Mouse (Mus musculus): ENCODE measurements at regions not wholly inside any gene's neighbourhood (a gene's known extent, or its start where the extent isn't known, plus 50 kb on each side); places are given as distances from the start of the nearest gene placed in this dataset.
A peak's percentile ranks its signal among the peaks of the same experiment; 100 is the strongest.

- no peak for TF ChIP-seq POLR2A (IDR thresholded peaks at IDR 0.05; ENCODE audit: borderline replicate concordance, extremely low read depth, insufficient read depth, insufficient read length, poor library complexity, severe bottlenecking)
- no peak for TF ChIP-seq CTCF (IDR thresholded peaks at IDR 0.05; ENCODE audit: borderline replicate concordance, extremely low read depth, insufficient read depth, insufficient read length)
These were observed 265.6 kb downstream of the Gm49356 start for GRCm38 (mm10) chr15:59154407-59155288.

DNA sequence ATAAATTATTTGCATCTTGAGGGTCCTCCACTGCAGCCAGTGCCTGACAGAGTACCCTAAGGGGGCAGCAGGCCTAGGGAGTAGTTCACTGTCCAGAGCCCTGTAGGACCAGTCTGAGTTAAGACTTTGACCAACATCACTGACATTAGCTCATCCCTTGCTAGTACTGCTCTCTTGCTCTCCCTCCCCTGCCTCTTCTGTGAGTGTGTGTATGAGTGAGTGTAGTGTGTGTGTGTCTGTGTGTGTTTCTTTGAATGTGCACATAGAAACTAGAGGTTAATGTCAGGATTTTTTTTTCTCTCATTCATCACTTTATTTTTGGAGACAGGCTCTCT lies 266.2 kb downstream of the Gm49356 start:
- no peak for TF ChIP-seq POLR2A (IDR thresholded peaks at IDR 0.05; ENCODE audit: borderline replicate concordance, extremely low read depth, insufficient read depth, insufficient read length, poor library complexity, severe bottlenecking)
- no peak for TF ChIP-seq CTCF (IDR thresholded peaks at IDR 0.05; ENCODE audit: borderline replicate concordance, extremely low read depth, insufficient read depth, insufficient read length)
- no peak for DNase-seq (ENCODE audit: low read depth)

More at GRCm38 (mm10) chr15:59154407-59155288, 265.6 kb downstream of the Gm49356 start:
- DNase-seq (ENCODE audit: low read depth): peak; percentile 94

DNA sequence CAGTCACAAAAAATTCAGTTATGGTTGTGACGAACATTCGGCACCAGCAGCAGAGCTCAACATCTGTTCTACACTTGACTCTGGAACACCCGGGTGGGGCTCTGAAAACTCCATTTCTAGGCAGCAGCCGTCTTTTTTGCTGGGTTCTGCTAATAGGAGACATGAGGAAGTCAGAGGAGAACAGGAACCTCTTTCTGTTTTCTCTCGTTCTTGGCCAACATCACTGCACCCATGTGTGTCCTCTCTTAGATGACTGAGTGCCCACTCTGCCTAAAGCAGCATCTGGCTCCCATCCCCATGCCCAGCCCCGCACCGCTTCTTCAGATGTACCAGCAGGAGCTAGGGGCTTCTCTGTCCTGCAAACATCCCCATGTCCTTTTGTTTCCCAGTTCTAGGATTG lies 267.2 kb downstream of the Gm49356 start:
- no peak for TF ChIP-seq POLR2A (IDR thresholded peaks at IDR 0.05; ENCODE audit: borderline replicate concordance, extremely low read depth, insufficient read depth, insufficient read length, poor library complexity, severe bottlenecking)
- no peak for TF ChIP-seq CTCF (IDR thresholded peaks at IDR 0.05; ENCODE audit: borderline replicate concordance, extremely low read depth, insufficient read depth, insufficient read length)
- DNase-seq (ENCODE audit: low read depth): no peak

- TF ChIP-seq POLR2A (IDR thresholded peaks at IDR 0.05; ENCODE audit: borderline replicate concordance, extremely low read depth, insufficient read depth, insufficient read length, poor library complexity, severe bottlenecking) (no peak), CTCF (IDR thresholded peaks at IDR 0.05; ENCODE audit: borderline replicate concordance, extremely low read depth, insufficient read depth, insufficient read length) (no peak)
- DNase-seq (ENCODE audit: low read depth): no peak
These were observed 269.7 kb downstream of the Gm49356 start for GRCm38 (mm10) chr15:59158760-59159159.

- DNase-seq (ENCODE audit: low read depth): no peak
- no peak for TF ChIP-seq CTCF (IDR thresholded peaks at IDR 0.05; ENCODE audit: borderline replicate concordance, extremely low read depth, insufficient read depth, insufficient read length)
- no peak for TF ChIP-seq POLR2A (IDR thresholded peaks at IDR 0.05; ENCODE audit: borderline replicate concordance, extremely low read depth, insufficient read depth, insufficient read length, poor library complexity, severe bottlenecking)
These were observed 272.1 kb downstream of the Gm49356 start for GRCm38 (mm10) chr15:59160931-59161920.

- TF ChIP-seq CTCF (IDR thresholded peaks at IDR 0.05; ENCODE audit: borderline replicate concordance, extremely low read depth, insufficient read depth, insufficient read length) (no peak), POLR2A (IDR thresholded peaks at IDR 0.05; ENCODE audit: borderline replicate concordance, extremely low read depth, insufficient read depth, insufficient read length, poor library complexity, severe bottlenecking) (no peak)
- DNase-seq (ENCODE audit: low read depth): no peak
These were observed 279.0 kb downstream of the Gm49356 start for GRCm38 (mm10) chr15:59167937-59168659.

DNA sequence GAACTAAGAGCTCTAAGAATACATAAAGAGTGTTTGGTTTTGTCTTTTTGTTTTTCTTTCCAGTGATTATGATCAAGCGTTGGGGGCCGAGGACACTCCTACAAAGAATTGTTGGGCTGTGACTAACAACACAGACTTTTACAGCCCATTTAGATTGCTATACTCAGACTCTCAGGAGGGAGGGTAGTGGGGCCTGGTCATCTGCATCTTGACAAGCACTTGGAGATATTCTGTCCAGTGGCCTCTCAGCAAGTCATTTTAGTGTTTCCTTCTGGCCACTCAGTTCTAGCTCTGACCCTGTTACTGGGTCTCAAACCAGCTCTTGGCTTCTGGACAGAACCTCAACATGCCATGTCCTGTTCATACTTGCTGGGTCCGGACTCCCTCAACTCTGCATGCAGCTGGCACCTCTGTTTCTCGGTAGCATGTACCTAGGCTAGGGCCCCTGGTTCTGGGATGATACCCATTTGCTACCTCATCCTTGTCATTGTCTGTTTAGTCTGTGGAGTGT lies 279.6 kb downstream of the Gm49356 start:
- no peak for DNase-seq (ENCODE audit: low read depth)
- no peak for TF ChIP-seq POLR2A (IDR thresholded peaks at IDR 0.05; ENCODE audit: borderline replicate concordance, extremely low read depth, insufficient read depth, insufficient read length, poor library complexity, severe bottlenecking)
- no peak for TF ChIP-seq CTCF (IDR thresholded peaks at IDR 0.05; ENCODE audit: borderline replicate concordance, extremely low read depth, insufficient read depth, insufficient read length)

DNA sequence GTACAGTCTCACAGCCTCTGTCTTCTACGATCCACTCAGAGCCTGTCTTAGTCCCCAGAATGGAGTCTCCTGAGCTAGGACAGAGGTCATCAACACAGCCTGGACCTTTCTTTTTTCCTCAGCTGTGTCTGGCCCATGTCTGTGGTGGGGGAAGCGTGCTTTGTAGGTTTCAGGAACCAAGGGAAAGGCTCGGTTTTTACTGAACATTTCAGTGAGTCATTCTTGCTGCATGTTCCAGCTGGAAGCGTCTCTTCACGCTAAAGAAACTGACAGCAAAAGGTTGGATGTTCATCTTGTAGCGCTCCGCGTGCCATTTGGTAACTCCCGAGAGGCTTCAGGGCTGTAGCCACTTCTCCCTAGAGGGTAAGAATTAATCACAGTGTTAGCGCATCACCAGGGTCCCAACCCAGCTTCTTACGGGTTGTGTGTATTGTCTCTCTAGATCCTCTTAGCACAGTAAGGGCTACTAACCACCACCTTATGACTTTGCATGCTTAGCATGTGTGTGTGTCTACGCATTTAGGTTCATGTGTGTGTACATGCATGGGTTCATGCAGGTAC lies 280.2 kb downstream of the Gm49356 start:
- no peak for DNase-seq (ENCODE audit: low read depth)
- no peak for TF ChIP-seq POLR2A (IDR thresholded peaks at IDR 0.05; ENCODE audit: borderline replicate concordance, extremely low read depth, insufficient read depth, insufficient read length, poor library complexity, severe bottlenecking)
- no peak for TF ChIP-seq CTCF (IDR thresholded peaks at IDR 0.05; ENCODE audit: borderline replicate concordance, extremely low read depth, insufficient read depth, insufficient read length)

DNA sequence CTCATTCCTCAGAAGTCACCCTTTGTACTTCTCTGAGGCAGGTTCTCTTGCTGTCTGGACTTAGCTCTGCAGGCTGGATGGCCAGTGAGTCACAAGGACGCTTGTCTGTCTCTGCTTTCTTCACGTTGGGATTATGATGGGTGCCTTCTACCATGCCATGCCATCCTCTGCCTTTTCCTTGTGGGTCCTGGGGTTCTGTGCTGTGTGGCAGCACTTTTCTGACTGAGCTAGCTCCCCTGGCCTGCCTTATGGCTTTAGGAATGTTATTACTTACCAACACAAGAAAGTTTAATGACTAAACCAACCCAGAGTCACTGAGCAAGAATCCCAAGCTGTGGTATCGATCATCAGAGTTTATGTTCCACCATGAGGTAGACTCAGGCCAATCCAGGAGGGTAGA lies 280.7 kb downstream of the Gm49356 start:
- DNase-seq (ENCODE audit: low read depth): no peak
- TF ChIP-seq POLR2A (IDR thresholded peaks at IDR 0.05; ENCODE audit: borderline replicate concordance, extremely low read depth, insufficient read depth, insufficient read length, poor library complexity, severe bottlenecking) (no peak), CTCF (IDR thresholded peaks at IDR 0.05; ENCODE audit: borderline replicate concordance, extremely low read depth, insufficient read depth, insufficient read length) (no peak)

- TF ChIP-seq POLR2A (IDR thresholded peaks at IDR 0.05; ENCODE audit: borderline replicate concordance, extremely low read depth, insufficient read depth, insufficient read length, poor library complexity, severe bottlenecking): no peak
- TF ChIP-seq CTCF (IDR thresholded peaks at IDR 0.05; ENCODE audit: borderline replicate concordance, extremely low read depth, insufficient read depth, insufficient read length): no peak
- no peak for DNase-seq (ENCODE audit: low read depth)
These were observed 282.0 kb downstream of the Gm49356 start for GRCm38 (mm10) chr15:59171120-59171519.

Measured in brain, embryonic 14.5 days (tissue).